Mouse (Mus musculus) neural tube, embryonic 11.5 days (tissue): ENCODE results near the gene Hist1h2bj. TPM values are rescaled to one million over a fixed set of nuclear protein-coding genes. Genes with fewer than 3 reads are reported as not detected.
"Not testable (repeated sequence)": the region's sequence is repeated elsewhere in the genome, so short reads cannot be mapped to it uniquely, and the experiment has no call there.

Source experiments
- ATAC-seq: fragments of 200-750 bp; cut with Nextera tagmentation; 2 replicates; pipeline ENCODE4 v1.8.0; 2017; ENCODE audit warnings: moderate number of reproducible peaks, mild to moderate bottlenecking, moderate TSS enrichment, moderate library complexity; ENCODE audit not compliant: insufficient read depth, low FRiP score, low TSS enrichment
- DNase-seq: peaks from one replicate; pipeline ENCODE4 v3.0.0-alpha.2; 2015; ENCODE audit warnings: low spot score
- H3K27ac ChIP-seq: fragments of 300-500 bp; sonication (generic); 2 replicates; pipeline ENCODE4 v1.5.1; 2014; ENCODE audit warnings: low read depth, mild to moderate bottlenecking, low read length
- H3K27me3 ChIP-seq: fragments of 300-500 bp; sonication (generic); 2 replicates; pipeline ENCODE4 v1.6.1; 2014; ENCODE audit warnings: mild to moderate bottlenecking, low read length, mixed read lengths; ENCODE audit not compliant: control insufficient read depth, insufficient read depth
- H3K36me3 ChIP-seq: fragments of 300-500 bp; sonication (generic); 2 replicates; pipeline ENCODE4 v1.6.1; 2014; ENCODE audit warnings: mild to moderate bottlenecking, low read length, moderate library complexity, mixed read lengths; ENCODE audit not compliant: control insufficient read depth, insufficient read depth
- H3K4me1 ChIP-seq: fragments of 300-500 bp; sonication (generic); 2 replicates; pipeline ENCODE4 v1.6.1; 2014; ENCODE audit warnings: low read length, mixed read lengths; ENCODE audit not compliant: control insufficient read depth, insufficient read depth
- H3K4me2 ChIP-seq: fragments of 300-500 bp; sonication (generic); 2 replicates; pipeline ENCODE4 v1.6.1; 2014; ENCODE audit warnings: low read depth, mild to moderate bottlenecking, moderate library complexity
- H3K4me3 ChIP-seq: fragments of 300-500 bp; sonication (generic); 2 replicates; pipeline ENCODE4 v1.5.1; 2014; ENCODE audit warnings: low read depth, low read length
- H3K9ac ChIP-seq: fragments of 300-500 bp; sonication (generic); 2 replicates; pipeline ENCODE4 v1.6.1; 2014; ENCODE audit warnings: mild to moderate bottlenecking, low read length
- H3K9me3 ChIP-seq: fragments of 300-500 bp; sonication (generic); 2 replicates; pipeline ENCODE4 v1.6.1; 2016; ENCODE audit warnings: low read length; ENCODE audit not compliant: control insufficient read depth
- WGBS: fragments of 180-500 bp; shearing (Covaris S2); extraction: QIAGEN DNeasy Blood & Tissue Kit; methylation state at CpG from one replicate; pipeline ENCODE4 v1.1.7; 2014; 5-methylcytosine and 5-hydroxymethylcytosine counted together
- polyA plus RNA-seq: library from polyadenylated mRNA; unstranded; fragments of >200 nt; fragmentation: Nextera tagmentation; extraction: Ambion mirVana; gene quantifications from 2 replicates; pipeline ENCODE4 v1.2.1, GENCODE M21; 2014

Hist1h2bj gene
- 12.4 and 13.1 TPM in 2 replicates for polyA plus RNA-seq

- Histone ChIP-seq H3K9ac (peak within 1 kb of the TSS; percentile 78), H3K27ac (peak within 1 kb of the TSS; percentile 94), H3K4me2 (peak within 1 kb of the TSS; percentile 65), H3K4me3 (peak within 1 kb of the TSS; percentile 37)
- WGBS: under 1% methylated on average over 27 of the region's 80 CpGs
- not testable (repeated sequence) for H3K9me3 ChIP-seq, H3K36me3 ChIP-seq, H3K4me1 ChIP-seq, H3K27me3 ChIP-seq
- DNase-seq (peak; percentile 89), ATAC-seq (peak; percentile 91)
These were observed at the start of gene Hist1h2bj, which contains the start of gene Hist1h2ag for GRCm38 (mm10) chr13:22042568-22043502. TSS of gene Hist1h2bj (plus strand) at chr13:22043214. TSS of gene Hist1h2ag (minus strand) at chr13:22042944.

- H3K4me2 ChIP-seq: peak overlapping the region; percentile 8
- H3K9me3 ChIP-seq: no peaks in the 10 kb centered on the region
- no peak for ATAC-seq
- no peak overlapping the region for H3K9ac ChIP-seq
- under 1% methylated on average over 22 of the region's 22 CpGs for WGBS
- H3K36me3 ChIP-seq: no peaks in the 10 kb centered on the region
- DNase-seq: peak; percentile 60
- H3K4me1 ChIP-seq: 0 out of 2 replicates have a peak, but pooled peaks cover 7% of the 10 kb centered on the region
- H3K27ac ChIP-seq: no peak overlapping the region
- H3K27me3 ChIP-seq: peaks cover 40% of the 10 kb centered on the region
- no peak overlapping the region for H3K4me3 ChIP-seq
These were observed 48.9 kb upstream of the Hist1h2bj start for GRCm38 (mm10) chr13:21993957-21994738.

GRCm38 (mm10) chr13:21994896-21995295 lies 48.1 kb upstream of the Hist1h2bj start:
- no peak overlapping the region for H3K9ac ChIP-seq

GRCm38 (mm10) chr13:21995331-21995914 lies 47.6 kb upstream of the Hist1h2bj start:
- Histone ChIP-seq H3K4me1 (0 out of 2 replicates have a peak, but pooled peaks cover 7% of the 10 kb centered on the region), H3K36me3 (no peaks in the 10 kb centered on the region), H3K27me3 (peaks cover 53% of the 10 kb centered on the region), H3K4me3 (peak overlapping the region; percentile 36), H3K27ac (no peak overlapping the region), H3K4me2 (peak overlapping the region; percentile 57), H3K9ac (no peak overlapping the region), H3K9me3 (no peaks in the 10 kb centered on the region)
- ATAC-seq: 0 out of 2 replicates have a peak, but pooled peaks have one; percentile 20
- DNase-seq: peak; percentile 64
- WGBS: 0% methylated on average over 20 of the region's 21 CpGs

More at GRCm38 (mm10) chr13:21994896-21995295, 48.1 kb upstream of the Hist1h2bj start:
- Histone ChIP-seq H3K4me3 (peak overlapping the region; percentile 36), H3K27me3 (peaks cover 48% of the 10 kb centered on the region), H3K4me1 (0 out of 2 replicates have a peak, but pooled peaks cover 7% of the 10 kb centered on the region), H3K36me3 (no peaks in the 10 kb centered on the region), H3K9me3 (no peaks in the 10 kb centered on the region), H3K27ac (no peak overlapping the region), H3K4me2 (peak overlapping the region; percentile 57)
- ATAC-seq (no peak), DNase-seq (no peak)
- 6% methylated on average over 8 of the region's 8 CpGs for WGBS

GRCm38 (mm10) chr13:21996101-21996839 lies 46.7 kb upstream of the Hist1h2bj start:
- no peak overlapping the region for H3K9ac ChIP-seq
- H3K27me3 ChIP-seq: peaks cover 61% of the 10 kb centered on the region
- 2% methylated on average over 12 of the region's 12 CpGs for whole genome bisulfite sequencing
- H3K4me3 ChIP-seq: peak overlapping the region; percentile 36
- no peaks in the 10 kb centered on the region for H3K9me3 ChIP-seq
- H3K27ac ChIP-seq: no peak overlapping the region
- DNase-seq (peak; percentile 66), ATAC-seq (no peak; the same call in 1 of the 2 replicates)
- 0 out of 2 replicates have a peak, but pooled peaks cover 7% of the 10 kb centered on the region for H3K4me1 ChIP-seq
- H3K4me2 ChIP-seq: peak overlapping the region; percentile 57
- H3K36me3 ChIP-seq: no peaks in the 10 kb centered on the region

- peaks cover 66% of the 10 kb centered on the region for H3K27me3 ChIP-seq
- under 1% methylated on average over 13 of the region's 13 CpGs for WGBS
- DNase-seq (no peak), ATAC-seq (no peak)
- 0 out of 2 replicates have a peak, but pooled peaks cover 7% of the 10 kb centered on the region for H3K4me1 ChIP-seq
- H3K9ac ChIP-seq: no peak overlapping the region
- H3K27ac ChIP-seq: no peak overlapping the region
- no peaks in the 10 kb centered on the region for H3K9me3 ChIP-seq
- no peaks in the 10 kb centered on the region for H3K36me3 ChIP-seq
- peak overlapping the region; percentile 49 for H3K4me2 ChIP-seq
- peak overlapping the region; percentile 27 for H3K4me3 ChIP-seq
These were observed 46.2 kb upstream of the Hist1h2bj start for GRCm38 (mm10) chr13:21996840-21997185.

- Histone ChIP-seq H3K4me1 (0 out of 2 replicates have a peak, but pooled peaks cover 7% of the 10 kb centered on the region), H3K9me3 (no peaks in the 10 kb centered on the region), H3K27me3 (peaks cover 71% of the 10 kb centered on the region), H3K27ac (no peak overlapping the region), H3K9ac (no peak overlapping the region), H3K36me3 (no peaks in the 10 kb centered on the region), H3K4me2 (peak overlapping the region; percentile 49), H3K4me3 (peak overlapping the region; percentile 27; the same call in 1 of the 2 replicates)
- 1% methylated on average over 21 of the region's 21 CpGs for WGBS
- ATAC-seq: no peak
- no peak for DNase-seq
These were observed 45.7 kb upstream of the Hist1h2bj start for GRCm38 (mm10) chr13:21997201-21997820.
